Mouse (Mus musculus): ENCODE results near the gene Golga3.

GRCm38 (mm10) chr5:110225056-110225455, 48.6 kb downstream of the Golga3 start:
- TF ChIP-seq CTCF (IDR thresholded peaks at IDR 0.05; ENCODE audit: low read depth, low read length) (no peak), POLR2A (IDR thresholded peaks at IDR 0.05; ENCODE audit: extremely low read depth, insufficient read depth, low read length) (no peak)

All from liver, adult 2 months (tissue).